Mouse (Mus musculus) liver, adult 2 months (tissue): ENCODE measurements around the gene Cux1. TPM values are rescaled to one million over a fixed set of nuclear protein-coding genes. Genes with fewer than 3 reads are reported as not detected.

Source experiments
- DNase-seq: peaks from one replicate; pipeline ENCODE4 v3.0.0-alpha.2; 2011; ENCODE audit warnings: low read depth, low spot score; ENCODE audit errors: extremely low read depth
- H3K27ac ChIP-seq: fragments of 200-500 bp; replicated peaks from 2 replicates; pipeline ENCODE4 v1.5.1; 2012; ENCODE audit warnings: low read depth, mild to moderate bottlenecking, control low read depth, inconsistent platforms, low read length; ENCODE audit not compliant: insufficient read depth
- H3K27me3 ChIP-seq: fragments of 200-500 bp; 2 replicates; pipeline ENCODE4 v1.6.1; 2012; ENCODE audit warnings: mild to moderate bottlenecking, moderate library complexity, low read length, inconsistent platforms; ENCODE audit not compliant: control insufficient read depth, insufficient read depth
- H3K36me3 ChIP-seq: fragments of 200-500 bp; 2 replicates; pipeline ENCODE4 v1.6.1; 2012; ENCODE audit warnings: low read length, inconsistent platforms; ENCODE audit not compliant: control insufficient read depth, insufficient read depth
- H3K4me1 ChIP-seq: fragments of 200-500 bp; 2 replicates; pipeline ENCODE4 v1.6.1; 2011; ENCODE audit warnings: low read length; ENCODE audit not compliant: control insufficient read depth, insufficient read depth
- H3K4me3 ChIP-seq: fragments of 200-500 bp; 2 replicates; pipeline ENCODE4 v1.5.1; 2011; ENCODE audit warnings: low read depth, mild to moderate bottlenecking, control low read depth, low read length, moderate library complexity; ENCODE audit not compliant: insufficient read depth
- H3K79me2 ChIP-seq: fragments of 200-500 bp; 2 replicates; pipeline ENCODE4 v1.6.1; 2012; ENCODE audit warnings: inconsistent platforms, mild to moderate bottlenecking, low read length, moderate library complexity; ENCODE audit not compliant: control insufficient read depth, insufficient read depth
- H3K9ac ChIP-seq: fragments of 200-500 bp; 2 replicates; pipeline ENCODE4 v1.6.1; 2012; ENCODE audit warnings: low read depth, mild to moderate bottlenecking, control low read depth, inconsistent platforms, low read length
- CTCF ChIP-seq: fragments of 200-500 bp; IDR thresholded peaks from 2 replicates; pipeline ENCODE4 v1.5.1; 2011; ENCODE audit warnings: low read depth, low read length, control low read depth
- POLR2A ChIP-seq: fragments of 200-500 bp; IDR thresholded peaks from 2 replicates; pipeline ENCODE4 v1.6.1; 2011; ENCODE audit warnings: low read length, control low read depth; ENCODE audit not compliant: insufficient read depth; ENCODE audit errors: extremely low read depth
- WGBS: fragments of 180-500 bp; shearing (Covaris S2); methylation state at CpG from one replicate; pipeline ENCODE4 v1.1.7; 2018; 5-methylcytosine and 5-hydroxymethylcytosine counted together
- polyA plus RNA-seq: library from polyadenylated mRNA; depleted of rRNA; stranded (reverse); fragments of >200 nt; gene quantifications from 2 replicates; pipeline ENCODE4 v1.2.3, GENCODE M21; 2012
- total RNA-seq: library from RNA; depleted of rRNA; stranded (reverse); fragments of >200 nt; gene quantifications from 2 replicates; pipeline ENCODE4 v1.2.3, GENCODE M21; 2014

The Cux1 gene
- total and polyA plus RNA-seq, 2 experiments: 11.6 to 12.6 TPM

GRCm38 (mm10) chr5:136303409-136303983, 263.8 kb downstream of the Cux1 start:
- Histone ChIP-seq H3K4me3 (no peak overlapping the region), H3K4me1 (no peaks in the 10 kb centered on the region), H3K79me2 (no peaks in the 10 kb centered on the region), H3K36me3 (peaks cover 34% of the 10 kb centered on the region), H3K27me3 (no peaks in the 10 kb centered on the region), H3K9ac (no peak overlapping the region), H3K27ac (no peak overlapping the region)
- 88% methylated on average over 19 of the region's 19 CpGs for WGBS
- no peak for DNase-seq
- TF ChIP-seq CTCF: no peak
- TF ChIP-seq POLR2A: no peak

GRCm38 (mm10) chr5:136300880-136301279, 266.4 kb downstream of the Cux1 start:
- H3K79me2 ChIP-seq: no peaks in the 10 kb centered on the region
- no peak overlapping the region for H3K9ac ChIP-seq
- H3K27me3 ChIP-seq: no peaks in the 10 kb centered on the region
- peaks cover 21% of the 10 kb centered on the region for H3K36me3 ChIP-seq
- DNase-seq: no peak
- H3K4me1 ChIP-seq: no peaks in the 10 kb centered on the region
- H3K27ac ChIP-seq: no peak overlapping the region
- TF ChIP-seq POLR2A (no peak), CTCF (no peak)
- 96% methylated on average over 6 of the region's 6 CpGs for WGBS
- no peak overlapping the region for H3K4me3 ChIP-seq

GRCm38 (mm10) chr5:136297691-136298090, 269.6 kb downstream of the Cux1 start:
- Histone ChIP-seq H3K27me3 (no peaks in the 10 kb centered on the region), H3K79me2 (no peaks in the 10 kb centered on the region), H3K4me3 (no peak overlapping the region), H3K36me3 (peaks cover 16% of the 10 kb centered on the region), H3K27ac (no peak overlapping the region), H3K9ac (no peak overlapping the region), H3K4me1 (no peaks in the 10 kb centered on the region)
- TF ChIP-seq POLR2A: no peak
- TF ChIP-seq CTCF: no peak
- DNase-seq: no peak
- 88% methylated on average over 6 of the region's 6 CpGs for WGBS

GRCm38 (mm10) chr5:136296911-136297310, 270.4 kb downstream of the Cux1 start:
- WGBS: 94% methylated on average over 4 of the region's 4 CpGs
- Histone ChIP-seq H3K79me2 (no peaks in the 10 kb centered on the region), H3K4me1 (no peaks in the 10 kb centered on the region), H3K4me3 (no peak overlapping the region), H3K36me3 (peaks cover 14% of the 10 kb centered on the region), H3K27ac (no peak overlapping the region), H3K9ac (no peak overlapping the region), H3K27me3 (no peaks in the 10 kb centered on the region)
- TF ChIP-seq POLR2A: no peak
- TF ChIP-seq CTCF: no peak
- no peak for DNase-seq

GRCm38 (mm10) chr5:136292971-136293418, 274.3 kb downstream of the Cux1 start:
- no peaks in the 10 kb centered on the region for H3K27me3 ChIP-seq
- peaks cover 2% of the 10 kb centered on the region; the same call in 1 of the 2 replicates for H3K36me3 ChIP-seq
- H3K4me3 ChIP-seq: no peak overlapping the region
- no peak overlapping the region for H3K27ac ChIP-seq
- TF ChIP-seq POLR2A (no peak), CTCF (no peak)
- WGBS: 88% methylated on average over 4 of the region's 4 CpGs
- no peak overlapping the region for H3K9ac ChIP-seq
- no peak for DNase-seq
- H3K79me2 ChIP-seq: no peaks in the 10 kb centered on the region
- H3K4me1 ChIP-seq: no peaks in the 10 kb centered on the region

GRCm38 (mm10) chr5:136292361-136292760, 274.9 kb downstream of the Cux1 start:
- H3K27me3 ChIP-seq: no peaks in the 10 kb centered on the region
- H3K4me3 ChIP-seq: no peak overlapping the region
- WGBS: 80% methylated on average over 2 of the region's 2 CpGs
- no peak overlapping the region for H3K27ac ChIP-seq
- H3K36me3 ChIP-seq: peaks cover 2% of the 10 kb centered on the region; the same call in 1 of the 2 replicates
- no peaks in the 10 kb centered on the region for H3K4me1 ChIP-seq
- no peaks in the 10 kb centered on the region for H3K79me2 ChIP-seq
- peak; percentile 20 for DNase-seq
- no peak overlapping the region for H3K9ac ChIP-seq
- TF ChIP-seq CTCF: no peak
- no peak for TF ChIP-seq POLR2A
